Mouse (Mus musculus): ENCODE data around the gene Il9.

DNA sequence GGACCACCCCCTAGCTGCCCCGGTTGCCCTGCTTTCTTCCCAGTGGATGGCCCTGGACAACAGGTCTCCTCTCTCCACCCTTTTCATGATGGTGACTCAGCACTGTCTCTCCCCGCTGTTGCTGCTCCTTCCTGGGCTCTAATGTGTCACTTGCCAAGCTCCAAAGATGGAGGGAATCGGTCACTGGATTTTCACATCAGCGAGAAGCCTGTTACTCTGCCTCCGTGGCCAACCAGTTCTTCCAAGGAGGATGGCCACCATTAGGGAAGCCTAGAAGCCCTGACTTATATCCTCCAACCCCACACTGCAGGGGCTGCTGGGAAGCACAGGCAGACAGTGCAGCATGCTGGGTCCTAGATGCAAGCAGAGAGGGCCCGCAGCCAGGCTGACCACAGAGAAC is 10.8 kb downstream of the Il9 start:
- no peak for TF ChIP-seq CTCF (IDR thresholded peaks at IDR 0.05; ENCODE audit: low read depth, low read length)
- TF ChIP-seq POLR2A (IDR thresholded peaks at IDR 0.05; ENCODE audit: insufficient read depth, low read length) = no peak
- no peak for TF ChIP-seq EP300 (IDR thresholded peaks at IDR 0.05; ENCODE audit: insufficient read depth, low read depth, low read length)
